30 mouse cellular contexts compared by ENCODE assay signal in the genomic region with DNA sequence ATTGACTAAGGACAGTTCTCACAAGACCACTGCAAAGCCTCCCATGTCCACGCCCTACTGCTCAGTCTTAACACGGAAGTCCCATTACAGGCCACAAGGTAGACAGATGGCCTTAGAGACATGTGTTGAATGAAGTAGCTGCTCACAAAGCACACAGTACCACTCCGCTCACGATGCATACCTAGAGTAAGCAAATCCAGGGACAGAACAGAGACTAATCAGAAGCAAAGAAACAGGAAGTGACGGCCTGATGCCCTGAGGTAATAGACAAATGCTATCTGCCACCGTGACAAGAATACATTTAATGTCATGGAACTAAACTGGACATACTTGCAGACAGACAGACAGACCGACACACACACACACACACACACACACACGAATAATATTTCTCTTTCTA. TPM values are rescaled to one million over a fixed set of nuclear protein-coding genes. Genes with fewer than 3 reads are reported as not detected.
DNase-seq lines count a peak whose midpoint lies in the region; ATAC-seq and TF ChIP-seq lines count a peak whose summit lies in the region.
"Had no signal": no experiment of that assay in that cellular context is flagged by ENCODE, and none has a peak within 500 bp of the region (broad histone marks: within the 10 kb centered on the region; RNA-seq: fewer than 3 reads in every experiment).

No protein-coding gene starts in this region.

- no peak overlapping the region for H3K27ac ChIP-seq in MEL (ENCODE audit: control insufficient read depth, low read depth, low read length)
- H3K27ac ChIP-seq in liver, embryonic 11.5 days (ENCODE audit: low read depth, low read length) = no peak overlapping the region
- H3K27ac ChIP-seq: forebrain, embryonic 10.5 days; heart, embryonic 15.5 days; hindbrain, embryonic 10.5 days; hindbrain, embryonic 13.5 days had no signal

- TF ChIP-seq CTCF in MEL (IDR thresholded peaks at IDR 0.05 in 2 of 3, conservative IDR thresholded peaks at IDR 0.05 in 1 of 3; ENCODE audit: control insufficient read depth in 1 of 3, insufficient read depth in 1 of 3, low read depth in 2 of 3, low read length in 3 of 3, poor library complexity in 1 of 3, severe bottlenecking in 1 of 3) = no peak

- no peak overlapping the region for H3K9ac ChIP-seq in MEL (ENCODE audit: control insufficient read depth, low read depth, low read length, poor library complexity, severe bottlenecking)
- H3K9ac ChIP-seq in liver, embryonic 11.5 days (ENCODE audit: low read depth, low read length) = no peak overlapping the region
- H3K9ac ChIP-seq: forebrain, postnatal 0 days; heart, embryonic 12.5 days; heart, embryonic 15.5 days; hindbrain, embryonic 13.5 days had no signal

- no peak for TF ChIP-seq RAD21 in MEL (IDR thresholded peaks at IDR 0.05; ENCODE audit: low read depth, low read length)

- H3K4me1 ChIP-seq in MEL (ENCODE audit: control insufficient read depth in 1 of 2, insufficient read depth in 2 of 2, low read length in 2 of 2) = no peaks in the 10 kb centered on the region; a peak in 1 of 4 replicates
- peaks cover 11% of the 10 kb centered on the region; the same call in 1 of the 2 replicates for H3K4me1 ChIP-seq in liver, embryonic 11.5 days (replicated peaks; ENCODE audit: control insufficient read depth, insufficient read depth, low read length)

- no peak overlapping the region for H3K4me3 ChIP-seq in MEL (ENCODE audit: control insufficient read depth in 1 of 2, insufficient read depth in 1 of 2, low read depth in 2 of 2, low read length in 2 of 2)
- H3K4me3 ChIP-seq in liver, embryonic 11.5 days (ENCODE audit: low read depth, low read length) = no peak overlapping the region
- H3K4me3 ChIP-seq: forebrain, embryonic 10.5 days; gastrocnemius, adult 2 months; heart, embryonic 12.5 days; heart, embryonic 15.5 days; hindbrain, embryonic 10.5 days; hindbrain, embryonic 13.5 days had no signal

- ATAC-seq in neutrophil, adult 5-6 weeks (ENCODE audit: extremely low read depth, insufficient number of reproducible peaks, low FRiP score, poor library complexity, severe bottlenecking) = peak; percentile 61
- ATAC-seq in liver, embryonic 11.5 days (replicated peaks; ENCODE audit: low FRiP score) = no peak
- ATAC-seq: forebrain, embryonic 14.5 days; forebrain, postnatal 0 days; hindbrain, embryonic 16.5 days had no signal

- peaks cover 3 to 6% of the 10 kb centered on the region in 2 experiments for H3K27me3 ChIP-seq in MEL (ENCODE audit: control insufficient read depth in 1 of 2, insufficient read depth in 2 of 2, low read length in 2 of 2)
- H3K27me3 ChIP-seq in liver, embryonic 11.5 days (replicated peaks; ENCODE audit: control insufficient read depth, insufficient read depth, low read length) = peaks cover 18% of the 10 kb centered on the region
- H3K27me3 ChIP-seq: heart, embryonic 12.5 days; heart, embryonic 15.5 days; hindbrain, embryonic 13.5 days had no signal

- WGBS in liver, embryonic 11.5 days = 75% methylated on average over 8 of the region's 8 CpGs

- no peak for TF ChIP-seq EP300 in MEL (IDR thresholded peaks at IDR 0.05; ENCODE audit: low read depth in 1 of 2, low read length in 2 of 2)

- no peaks in the 10 kb centered on the region for H3K9me3 ChIP-seq in MEL (replicated peaks; ENCODE audit: insufficient read depth, low read length)
- no peaks in the 10 kb centered on the region for H3K9me3 ChIP-seq in liver, embryonic 11.5 days (ENCODE audit: control insufficient read depth, low read length)
- H3K9me3 ChIP-seq: forebrain, embryonic 10.5 days; heart, embryonic 12.5 days; heart, embryonic 15.5 days; hindbrain, embryonic 10.5 days; hindbrain, embryonic 13.5 days had no signal

- peak; percentile 44 to 48 for DNase-seq in spleen, postnatal 36 days (ENCODE audit: low spot score in 2 of 2)
- no peak for DNase-seq in spleen, postnatal 4 days (ENCODE audit: low spot score in 2 of 2)
- peak; percentile 25 for DNase-seq in MEL (ENCODE audit: low read depth, low spot score)
- no peak for DNase-seq in layer of hippocampus, adult 11-12 months (ENCODE audit: low spot score)
- no peak for DNase-seq in thymus, postnatal 10 days (ENCODE audit: low spot score in 2 of 2)
- no peak for DNase-seq in liver, embryonic 11.5 days (ENCODE audit: low spot score)
- DNase-seq: adrenal gland, adult 2 months; adrenal gland, postnatal 14 days; cerebellum, adult 11 months; cerebellum, adult 8-10 months; cerebellum, postnatal 10 days; cerebellum, postnatal 36 days; forebrain, postnatal 0 days; gastrocnemius, adult 2 months; gastrocnemius, postnatal 14 days; heart, adult 18-20 months; heart, postnatal 10 days; heart, postnatal 36 days had no signal

- no peak for TF ChIP-seq POLR2A in MEL (IDR thresholded peaks at IDR 0.05; ENCODE audit: control insufficient read depth in 1 of 2, insufficient read depth in 1 of 2, low read depth in 1 of 2, low read length in 2 of 2, poor library complexity in 1 of 2)

- H3K79me2 ChIP-seq in MEL (ENCODE audit: control insufficient read depth, insufficient read depth, low read length, poor library complexity) = peaks cover under 1% of the 10 kb centered on the region; the same call in 1 of the 2 replicates

- H3K4me2 ChIP-seq in liver, embryonic 11.5 days = no peak overlapping the region
- H3K4me2 ChIP-seq: heart, embryonic 12.5 days; heart, embryonic 15.5 days; hindbrain, embryonic 13.5 days had no signal

- H3K36me3 ChIP-seq in MEL (ENCODE audit: control insufficient read depth in 1 of 2, insufficient read depth in 2 of 2, low read length in 2 of 2) = peaks cover 0 to 4% of the 10 kb centered on the region in 2 experiments; a peak in 1 of 4 replicates
- H3K36me3 ChIP-seq in liver, embryonic 11.5 days (ENCODE audit: control insufficient read depth, insufficient read depth, low read length) = no peaks in the 10 kb centered on the region
- H3K36me3 ChIP-seq: heart, embryonic 15.5 days; hindbrain, embryonic 13.5 days had no signal

TF ChIP-seq in MEL, 35 proteins besides CTCF, POLR2A, EP300 and RAD21:
- TF ChIP-seq NRF1 (IDR thresholded peaks at IDR 0.05; ENCODE audit: insufficient read depth, low read depth, low read length, poor library complexity, severe bottlenecking) (no peak), ETS1 (IDR thresholded peaks at IDR 0.05; ENCODE audit: low read depth, low read length) (no peak), MAFK (IDR thresholded peaks at IDR 0.05; ENCODE audit: borderline replicate concordance, low read depth, low read length) (no peak), ZMIZ1 (IDR thresholded peaks at IDR 0.05; ENCODE audit: low read depth, low read length) (no peak)

RNA-seq across cellular contexts. Expression of gene Gm49361, which starts 5.3 kb away (rescaled TPM):
- total RNA-seq in MEL (2012; rRNA removed) = not detected in 2 replicates
- polyA plus RNA-seq in MEL (2012; ENCODE audit: insufficient read depth in 1 of 2, insufficient read length in 2 of 2, low read depth in 1 of 2, low replicate concordance in 2 of 2, missing spikeins in 1 of 2) = not detected
- total RNA-seq in neutrophil, adult 5-6 weeks (2017) = not detected in 2 replicates
- not detected in 2 replicates for polyA plus RNA-seq in liver, embryonic 11.5 days (2014; fragmentation: Nextera tagmentation; extraction: Ambion mirVana)
- total RNA-seq: ES-E14; forebrain, postnatal 0 days; gastrocnemius, adult 2 months had no signal
- polyA plus RNA-seq: adrenal gland, adult 2 months; embryonic facial prominence, embryonic 11.5 days; embryonic facial prominence, embryonic 14.5 days; forebrain, embryonic 10.5 days; forebrain, embryonic 14.5 days; forebrain, postnatal 0 days; frontal cortex, adult 2 months; heart, embryonic 12.5 days; heart, embryonic 15.5 days; hindbrain, embryonic 10.5 days; hindbrain, embryonic 13.5 days; hindbrain, embryonic 16.5 days had no signal

RNA-seq across cellular contexts. Expression of gene Lats2, which starts 17.5 kb away (rescaled TPM):
- total RNA-seq in MEL (2012; rRNA removed) = 0.98 and 1.1 TPM in 2 replicates
- 1 to 10 TPM in 1 of 2 experiments, not detected in 1; 2.6 TPM for polyA plus RNA-seq in MEL (2012; ENCODE audit: insufficient read depth in 1 of 2, insufficient read length in 2 of 2, low read depth in 1 of 2, low replicate concordance in 2 of 2, missing spikeins in 1 of 2)
- total RNA-seq in neutrophil, adult 5-6 weeks (2017) = 58.7 and 59.2 TPM in 2 replicates
- 8.7 and 9.7 TPM in 2 replicates for polyA plus RNA-seq in liver, embryonic 11.5 days (2014; fragmentation: Nextera tagmentation; extraction: Ambion mirVana)

RNA-seq across cellular contexts. Expression of gene Sap18, which starts 57.3 kb away (rescaled TPM):
- 201 and 226 TPM in 2 replicates for total RNA-seq in MEL (2012; rRNA removed)
- 10 to 100 TPM in 1 of 2 experiments, not detected in 1; 13.7 TPM for polyA plus RNA-seq in MEL (2012; ENCODE audit: insufficient read depth in 1 of 2, insufficient read length in 2 of 2, low read depth in 1 of 2, low replicate concordance in 2 of 2, missing spikeins in 1 of 2)
- 34.6 and 47.8 TPM in 2 replicates for total RNA-seq in neutrophil, adult 5-6 weeks (2017)
- 27.6 and 33.7 TPM in 2 replicates for polyA plus RNA-seq in liver, embryonic 11.5 days (2014; fragmentation: Nextera tagmentation; extraction: Ambion mirVana)

Comparison
In these comparisons a context has a peak if more than half of its experiments do, and no peak if none do; other contexts are left out.
1. DNase-seq: peak in spleen, postnatal 36 days (2 of 2) and MEL (single experiment); none in spleen, postnatal 4 days (0 of 2), layer of hippocampus, adult 11-12 months (single experiment), thymus, postnatal 10 days (0 of 2) and liver, embryonic 11.5 days (single experiment).
2. RNA of gene Lats2, which starts 17.5 kb away (total RNA-seq): 58.7 to 59.2 TPM in neutrophil, adult 5-6 weeks; 0.98 to 1.1 TPM in MEL; every median in the first group is over 10 times any median in the second.